Mouse (Mus musculus): Measurements from ENCODE around the gene Nfe2l3. TPM values are rescaled to one million over a fixed set of nuclear protein-coding genes. Genes with fewer than 3 reads are reported as not detected.
A peak's percentile ranks its signal among the peaks of the same experiment; 100 is the strongest.
"Not testable (repeated sequence)": the region's sequence is repeated elsewhere in the genome, so short reads cannot be mapped to it uniquely, and the experiment has no call there.

Gene Nfe2l3
- 7.5 and 9.3 TPM in 2 replicates for polyA plus RNA-seq (2014; fragmentation: Nextera tagmentation; extraction: Ambion mirVana)

DNA sequence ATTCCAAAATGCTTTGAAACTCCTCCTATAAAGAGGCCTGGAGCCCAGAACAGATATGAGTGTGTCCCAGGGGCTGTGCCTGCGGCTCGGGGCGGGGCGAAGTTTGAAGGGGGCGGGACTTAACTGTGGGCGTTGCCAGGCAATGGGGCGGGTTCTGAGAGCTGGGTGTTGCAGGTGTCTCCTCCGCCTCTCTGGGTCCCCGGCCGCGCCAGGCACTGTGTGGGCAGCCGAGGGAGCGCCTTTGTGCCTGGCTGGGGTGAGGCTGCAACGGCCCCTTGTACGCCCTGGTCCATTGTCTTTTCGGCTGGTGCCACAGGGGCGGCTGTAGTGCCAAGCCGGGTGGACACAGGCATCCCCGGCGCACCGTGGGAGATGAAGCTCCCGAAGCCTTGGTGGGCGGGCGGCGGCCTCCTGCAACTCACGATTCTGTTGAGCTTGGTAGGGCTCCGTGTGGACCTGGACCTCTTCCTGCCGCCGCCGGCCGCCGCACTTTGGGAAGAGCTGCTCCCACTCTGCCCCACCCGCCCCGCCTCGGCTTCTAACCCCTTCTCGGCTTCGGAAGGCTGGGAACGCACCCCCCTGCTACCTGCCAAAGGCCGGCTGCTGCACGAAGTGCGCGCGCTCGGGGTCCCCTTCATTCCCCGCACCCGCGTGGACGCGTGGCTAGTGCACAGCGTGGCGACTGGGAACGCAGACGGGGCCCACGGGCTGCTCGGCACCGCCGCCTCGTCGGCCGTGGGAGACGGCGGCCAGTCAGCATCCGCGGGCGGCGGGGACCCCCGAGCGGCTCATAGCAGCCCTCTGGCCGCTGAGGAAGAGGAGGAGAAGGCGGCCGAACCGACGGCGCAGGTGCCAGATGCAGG lies at the start of gene Nfe2l3:
TSS of gene Nfe2l3 (plus strand) at position 136 of the 863 bp plus-strand sequence.
- peak; percentile 91 for ATAC-seq (ENCODE audit: insufficient number of reproducible peaks, insufficient read depth, low FRiP score, low read depth)
- Histone ChIP-seq H3K27me3 (ENCODE audit: control insufficient read depth, insufficient read depth, low read length) (peaks cover 9% of the 10 kb centered on the region; the same call in 1 of the 2 replicates), H3K4me1 (ENCODE audit: control insufficient read depth, insufficient read depth, low read length) (peaks cover 6% of the 10 kb centered on the region; the same call in 1 of the 2 replicates), H3K9me3 (ENCODE audit: control insufficient read depth, low read depth, low read length) (no peaks in the 10 kb centered on the region), H3K36me3 (ENCODE audit: control insufficient read depth, insufficient read depth, low read length) (no peaks in the 10 kb centered on the region), H3K27ac (ENCODE audit: low read length) (no peak within 1 kb of the TSS), H3K9ac (replicated peaks; ENCODE audit: low read depth, low read length) (peak within 1 kb of the TSS; percentile 53; the same call in 1 of the 2 replicates), H3K4me2 (replicated peaks; ENCODE audit: low read depth, low read length) (peak within 1 kb of the TSS; percentile 91), H3K4me3 (ENCODE audit: low read depth, low read length) (peak within 1 kb of the TSS; percentile 56)
- WGBS, result 1% methylated on average over 70 of the region's 74 CpGs

DNA sequence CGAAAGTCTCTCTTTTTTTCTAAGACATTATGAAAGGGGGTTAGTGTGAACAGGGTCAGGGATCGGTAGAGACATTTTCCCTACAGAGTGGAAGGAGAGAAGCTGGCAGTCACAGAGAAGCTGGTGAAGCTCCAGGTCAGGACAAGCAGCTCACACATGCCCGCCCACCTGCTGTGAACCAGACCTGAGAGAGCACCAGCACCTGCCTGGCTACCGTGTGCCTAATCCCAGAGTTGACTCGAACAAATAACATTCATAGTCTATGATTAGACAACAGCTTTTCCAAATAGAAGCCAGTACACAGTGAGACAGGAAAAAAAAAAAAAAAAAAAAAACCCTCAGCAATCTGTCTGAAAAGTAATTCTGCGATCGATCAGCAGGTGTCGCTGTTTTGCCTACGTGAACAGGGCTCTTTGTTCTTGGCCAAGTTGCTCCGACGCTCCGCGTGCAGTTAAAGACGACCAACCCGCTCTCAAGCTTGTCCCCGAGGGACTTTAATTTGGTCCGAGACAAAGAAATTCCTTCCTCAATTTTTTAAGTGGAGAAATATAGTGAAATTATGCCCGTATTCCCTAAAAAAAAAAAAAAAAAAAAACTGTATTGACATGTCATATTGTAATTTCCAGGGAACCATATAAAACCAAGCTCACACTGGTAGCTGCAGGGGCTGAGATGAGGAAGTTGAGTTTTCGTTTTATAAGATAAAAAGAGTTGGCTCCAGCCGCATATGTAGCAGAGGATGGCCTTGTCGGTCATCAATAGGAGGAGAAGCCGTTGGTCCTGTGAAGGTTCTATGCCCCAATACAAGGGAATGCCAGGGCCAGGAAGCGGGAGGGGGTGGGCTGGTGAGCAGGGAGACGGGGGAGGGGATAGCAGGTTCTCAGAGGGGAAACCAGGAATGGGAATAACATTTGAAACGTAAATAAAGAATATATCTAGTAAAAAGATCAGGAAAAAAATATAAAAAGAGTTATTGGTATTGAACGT lies 48.4 kb upstream of the Nfe2l3 start:
- Histone ChIP-seq H3K36me3 (ENCODE audit: control insufficient read depth, insufficient read depth, low read length) (no peaks in the 10 kb centered on the region), H3K9me3 (ENCODE audit: control insufficient read depth, low read depth, low read length) (no peaks in the 10 kb centered on the region), H3K27ac (ENCODE audit: low read length) (no peak overlapping the region), H3K4me1 (ENCODE audit: control insufficient read depth, insufficient read depth, low read length) (no peaks in the 10 kb centered on the region), H3K4me3 (ENCODE audit: low read depth, low read length) (no peak overlapping the region), H3K27me3 (ENCODE audit: control insufficient read depth, insufficient read depth, low read length) (no peaks in the 10 kb centered on the region), H3K9ac (replicated peaks; ENCODE audit: low read depth, low read length) (no peak overlapping the region), H3K4me2 (replicated peaks; ENCODE audit: low read depth, low read length) (peak overlapping the region; percentile 32)
- ATAC-seq (ENCODE audit: insufficient number of reproducible peaks, insufficient read depth, low FRiP score, low read depth), result peak; percentile 59; the same call in 1 of the 2 replicates
- WGBS, result 14% methylated on average over 26 of the region's 26 CpGs

DNA sequence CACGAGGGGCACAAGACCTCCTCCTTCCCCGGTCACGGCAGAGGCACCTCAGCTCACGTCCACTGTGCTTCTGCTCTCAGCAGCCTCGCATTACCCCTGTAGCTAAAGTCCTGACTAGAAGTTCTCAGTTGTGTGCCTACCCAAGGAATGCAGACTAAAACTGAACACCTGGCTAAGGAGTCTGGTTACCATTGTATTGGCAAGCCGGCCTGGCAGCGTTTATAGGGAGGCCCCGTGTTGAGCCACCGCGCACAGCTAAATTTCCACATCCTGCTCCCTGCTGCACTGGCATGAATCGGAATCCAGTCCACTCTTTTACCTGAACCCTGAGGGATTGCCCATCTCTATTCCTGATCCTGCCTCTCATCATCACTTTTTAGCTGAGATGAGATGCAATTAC lies 42.0 kb upstream of the Nfe2l3 start:
- ATAC-seq (ENCODE audit: insufficient number of reproducible peaks, insufficient read depth, low FRiP score, low read depth), result no peak
- Histone ChIP-seq H3K4me3 (ENCODE audit: low read depth, low read length) (no peak overlapping the region), H3K36me3 (ENCODE audit: control insufficient read depth, insufficient read depth, low read length) (no peaks in the 10 kb centered on the region), H3K4me2 (replicated peaks; ENCODE audit: low read depth, low read length) (no peak overlapping the region), H3K4me1 (ENCODE audit: control insufficient read depth, insufficient read depth, low read length) (peaks cover 4% of the 10 kb centered on the region; the same call in 1 of the 2 replicates), H3K27ac (ENCODE audit: low read length) (no peak overlapping the region), H3K27me3 (ENCODE audit: control insufficient read depth, insufficient read depth, low read length) (no peaks in the 10 kb centered on the region), H3K9ac (replicated peaks; ENCODE audit: low read depth, low read length) (no peak overlapping the region), H3K9me3 (ENCODE audit: control insufficient read depth, low read depth, low read length) (no peaks in the 10 kb centered on the region)
- whole genome bisulfite sequencing, result 69% methylated on average over 11 of the region's 11 CpGs

DNA sequence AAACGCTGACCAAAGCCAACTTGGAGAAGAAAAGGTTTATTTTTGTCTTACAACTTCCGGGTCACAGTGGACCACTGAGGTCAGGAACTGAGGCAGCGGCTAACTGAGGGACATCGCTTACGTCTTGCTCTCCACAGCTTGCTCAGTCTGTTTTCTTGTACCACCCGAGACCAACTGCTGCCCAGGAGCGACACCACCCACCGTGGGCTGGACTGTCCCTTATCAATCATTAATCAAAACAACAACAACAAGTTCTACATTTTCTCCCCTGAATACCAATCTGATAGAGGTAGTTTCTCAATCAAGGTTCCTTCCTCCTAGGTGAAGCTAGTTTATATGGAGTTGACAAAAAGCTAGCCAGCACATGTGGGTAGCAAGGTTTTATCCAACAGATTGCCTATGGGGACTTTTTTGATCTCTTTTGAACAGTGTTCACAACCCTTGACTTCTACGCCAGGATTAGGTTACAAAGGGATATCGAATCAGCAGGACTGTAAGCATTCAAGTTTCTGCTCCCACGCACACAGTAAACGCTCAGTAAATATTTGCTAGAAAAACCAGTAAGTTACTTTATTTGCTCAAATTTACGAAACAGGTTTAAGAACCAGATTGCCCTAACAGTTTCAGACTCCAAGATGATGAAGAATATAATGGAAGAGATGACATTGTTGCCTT lies 40.5 kb upstream of the Nfe2l3 start:
- no peaks in the 10 kb centered on the region for H3K9me3 ChIP-seq (ENCODE audit: control insufficient read depth, low read depth, low read length)
- no peak for ATAC-seq (ENCODE audit: insufficient number of reproducible peaks, insufficient read depth, low FRiP score, low read depth)
- H3K36me3 ChIP-seq (ENCODE audit: control insufficient read depth, insufficient read depth, low read length), result no peaks in the 10 kb centered on the region
- peaks cover 4% of the 10 kb centered on the region; the same call in 1 of the 2 replicates for H3K4me1 ChIP-seq (ENCODE audit: control insufficient read depth, insufficient read depth, low read length)
- H3K27me3 ChIP-seq (ENCODE audit: control insufficient read depth, insufficient read depth, low read length), result no peaks in the 10 kb centered on the region
- H3K4me3 ChIP-seq (ENCODE audit: low read depth, low read length), result no peak overlapping the region
- WGBS, result 60% methylated on average over 13 of the region's 13 CpGs
- H3K27ac ChIP-seq (ENCODE audit: low read length), result no peak overlapping the region
- no peak overlapping the region for H3K9ac ChIP-seq (replicated peaks; ENCODE audit: low read depth, low read length)
- H3K4me2 ChIP-seq (replicated peaks; ENCODE audit: low read depth, low read length), result no peak overlapping the region

DNA sequence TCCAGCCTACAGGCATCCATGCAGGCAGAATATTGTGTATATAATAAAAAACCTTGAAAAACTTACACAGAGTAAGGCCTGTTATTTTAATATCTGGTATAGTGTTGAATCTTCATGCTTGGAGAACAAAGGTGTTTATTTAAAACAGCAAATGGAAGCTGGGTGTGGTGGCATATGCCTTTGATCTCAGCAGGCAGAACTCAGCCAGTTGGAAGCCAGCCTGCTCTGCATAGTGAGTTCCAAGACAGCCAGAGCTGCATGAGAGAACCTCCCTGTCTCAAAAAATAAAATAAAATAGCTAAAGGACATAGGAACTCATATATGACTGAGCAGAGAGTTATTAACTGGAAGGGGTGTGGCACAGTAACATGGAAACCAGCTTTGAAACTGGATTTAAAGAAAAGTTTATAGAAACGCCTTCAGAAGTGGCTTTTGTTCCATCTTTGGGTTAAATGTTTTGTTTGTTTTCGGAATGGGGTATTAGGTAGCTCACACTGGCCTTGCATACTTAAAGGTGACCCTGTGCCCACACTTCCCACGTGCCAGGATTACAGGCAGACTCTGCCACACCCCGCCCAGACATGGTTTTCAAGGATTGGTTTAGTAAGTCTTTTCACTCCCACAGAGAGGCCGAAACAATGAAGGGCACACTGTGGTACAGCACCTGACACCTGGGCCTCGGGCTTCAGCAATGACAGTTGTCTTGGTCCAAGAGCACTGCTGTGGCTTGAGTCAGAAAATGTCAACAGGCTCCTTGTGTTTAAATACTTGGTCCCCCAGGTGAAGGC lies 38.9 kb upstream of the Nfe2l3 start:
- Histone ChIP-seq H3K4me2 (replicated peaks; ENCODE audit: low read depth, low read length) (no peak overlapping the region), H3K9ac (replicated peaks; ENCODE audit: low read depth, low read length) (no peak overlapping the region), H3K4me1 (ENCODE audit: control insufficient read depth, insufficient read depth, low read length) (peaks cover 4% of the 10 kb centered on the region; the same call in 1 of the 2 replicates), H3K9me3 (ENCODE audit: control insufficient read depth, low read depth, low read length) (no peaks in the 10 kb centered on the region), H3K27ac (ENCODE audit: low read length) (peak overlapping the region; percentile 44), H3K4me3 (ENCODE audit: low read depth, low read length) (no peak overlapping the region), H3K36me3 (ENCODE audit: control insufficient read depth, insufficient read depth, low read length) (no peaks in the 10 kb centered on the region), H3K27me3 (ENCODE audit: control insufficient read depth, insufficient read depth, low read length) (no peaks in the 10 kb centered on the region)
- 51% methylated on average over 6 of the region's 6 CpGs for WGBS
- ATAC-seq (ENCODE audit: insufficient number of reproducible peaks, insufficient read depth, low FRiP score, low read depth), result no peak

DNA sequence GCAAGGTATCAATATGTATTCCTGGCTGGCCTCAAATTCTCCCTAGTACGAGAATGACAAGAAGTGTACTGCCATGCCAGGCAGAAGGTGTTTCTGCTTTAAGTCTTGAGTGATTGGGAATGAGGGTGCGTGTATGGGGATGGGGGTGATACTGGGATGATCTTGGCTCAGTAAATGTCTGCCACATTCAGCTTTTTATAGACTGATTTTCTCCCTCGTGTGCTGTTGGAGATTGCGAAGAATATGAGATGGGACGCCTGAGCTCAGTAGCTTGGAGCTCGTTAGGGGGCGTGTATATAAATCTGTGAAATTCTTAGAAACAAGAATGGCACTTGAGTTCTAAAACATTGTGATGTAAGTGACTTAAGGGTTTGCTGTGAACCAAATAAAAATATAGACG lies 38.1 kb upstream of the Nfe2l3 start:
- not testable (repeated sequence) for H3K9me3 ChIP-seq (ENCODE audit: control insufficient read depth, low read depth, low read length); H3K9ac ChIP-seq (replicated peaks; ENCODE audit: low read depth, low read length); ATAC-seq (ENCODE audit: insufficient number of reproducible peaks, insufficient read depth, low FRiP score, low read depth); H3K27me3 ChIP-seq (ENCODE audit: control insufficient read depth, insufficient read depth, low read length); H3K4me3 ChIP-seq (ENCODE audit: low read depth, low read length); H3K27ac ChIP-seq (ENCODE audit: low read length); H3K4me2 ChIP-seq (replicated peaks; ENCODE audit: low read depth, low read length); H3K36me3 ChIP-seq (ENCODE audit: control insufficient read depth, insufficient read depth, low read length)
- 89% methylated on average over 8 of the region's 8 CpGs for WGBS
- H3K4me1 ChIP-seq (ENCODE audit: control insufficient read depth, insufficient read depth, low read length), result peaks cover 11% of the 10 kb centered on the region

DNA sequence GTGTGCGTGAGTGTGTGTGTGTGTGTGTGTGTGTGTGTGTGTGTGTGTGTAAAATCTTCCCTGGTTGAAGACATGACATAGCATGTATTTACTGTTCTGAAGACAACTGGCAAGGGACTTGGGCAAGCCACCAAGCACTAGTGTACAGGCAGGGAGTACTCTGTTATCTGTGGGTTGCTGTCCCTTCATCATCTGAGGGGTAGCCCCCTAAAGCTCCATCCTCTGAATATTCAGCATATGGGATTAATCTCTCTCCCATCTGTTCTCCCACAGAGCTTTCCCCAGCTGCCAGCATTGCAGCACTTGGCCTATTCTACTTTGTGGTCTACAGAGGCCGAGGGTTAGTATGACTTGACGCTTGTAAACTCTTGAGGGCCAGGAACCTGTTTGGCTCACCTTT lies 37.5 kb upstream of the Nfe2l3 start:
- not testable (repeated sequence) for H3K9ac ChIP-seq (replicated peaks; ENCODE audit: low read depth, low read length); H3K27me3 ChIP-seq (ENCODE audit: control insufficient read depth, insufficient read depth, low read length); H3K36me3 ChIP-seq (ENCODE audit: control insufficient read depth, insufficient read depth, low read length); H3K27ac ChIP-seq (ENCODE audit: low read length); H3K4me2 ChIP-seq (replicated peaks; ENCODE audit: low read depth, low read length); ATAC-seq (ENCODE audit: insufficient number of reproducible peaks, insufficient read depth, low FRiP score, low read depth); H3K4me3 ChIP-seq (ENCODE audit: low read depth, low read length); H3K9me3 ChIP-seq (ENCODE audit: control insufficient read depth, low read depth, low read length)
- peaks cover 13% of the 10 kb centered on the region for H3K4me1 ChIP-seq (ENCODE audit: control insufficient read depth, insufficient read depth, low read length)
- WGBS, result 83% methylated on average over 3 of the region's 3 CpGs
